Mouse (Mus musculus) myocyte (in vitro differentiated cells): ENCODE results near the gene Asah2. TPM values are rescaled to one million over a fixed set of nuclear protein-coding genes. Genes with fewer than 3 reads are reported as not detected.

Experiments used
- H3K27me3 ChIP-seq: one replicate; pipeline ENCODE4 v1.6.1; 2011; ENCODE audit not compliant: control insufficient read depth, insufficient read depth, insufficient read length
- H3K36me3 ChIP-seq: one replicate; pipeline ENCODE4 v1.6.1; 2011; ENCODE audit not compliant: control insufficient read depth, insufficient read depth
- H3K4me2 ChIP-seq: one replicate; pipeline ENCODE4 v1.6.1; 2011; ENCODE audit warnings: low read depth, control low read depth
- H3K4me3 ChIP-seq: one replicate; pipeline ENCODE4 v1.5.1; 2011; ENCODE audit warnings: mild to moderate bottlenecking, control low read depth, moderate library complexity
- H3K79me2 ChIP-seq: one replicate; pipeline ENCODE4 v1.6.1; 2011; ENCODE audit not compliant: control insufficient read depth, insufficient read depth
- H3ac ChIP-seq: one replicate; pipeline ENCODE4 v1.6.1; 2011; ENCODE audit not compliant: control insufficient read depth, insufficient read length
- CEBPB ChIP-seq: IDR thresholded peaks from 2 replicates; pipeline ENCODE4 v1.6.1; 2011; ENCODE audit warnings: mild to moderate bottlenecking, moderate library complexity; ENCODE audit not compliant: poor library complexity, insufficient read depth, severe bottlenecking
- E2F4 ChIP-seq: IDR thresholded peaks from one replicate; pipeline ENCODE4 v1.6.1; 2011; ENCODE audit warnings: mild to moderate bottlenecking, control low read depth, moderate library complexity; ENCODE audit not compliant: insufficient read depth
- MAX ChIP-seq: IDR thresholded peaks from one replicate; pipeline ENCODE4 v1.6.1; 2011; ENCODE audit warnings: low read depth, mild to moderate bottlenecking, control low read depth
- MYOD1 ChIP-seq, 3 experiments: IDR thresholded peaks; one replicate each; pipeline ENCODE4 v1.6.1; 2011; ENCODE audit warnings: control low read depth in 2 of 3, low read depth in 2 of 3, mild to moderate bottlenecking in 2 of 3, moderate library complexity in 1 of 3; ENCODE audit not compliant: insufficient read length in 2 of 3, control insufficient read depth in 1 of 3
- MYOG ChIP-seq, 3 experiments: IDR thresholded peaks; one replicate each; pipeline ENCODE4 v1.6.1; 2011; ENCODE audit warnings: control low read depth in 2 of 3, low read depth in 2 of 3, mild to moderate bottlenecking in 2 of 3; ENCODE audit not compliant: insufficient read length in 2 of 3, control insufficient read depth in 1 of 3, insufficient read depth in 1 of 3
- POLR2A ChIP-seq: IDR thresholded peaks from one replicate; pipeline ENCODE4 v1.6.1; 2011; ENCODE audit warnings: low read depth, mild to moderate bottlenecking, control low read depth, moderate library complexity; ENCODE audit not compliant: insufficient read length
- POLR2AphosphoS2 ChIP-seq: IDR thresholded peaks from one replicate; pipeline ENCODE4 v1.6.1; 2011; ENCODE audit warnings: low read depth, control low read depth; ENCODE audit not compliant: insufficient read length
- REST ChIP-seq: IDR thresholded peaks from one replicate; pipeline ENCODE4 v1.6.1; 2011; ENCODE audit warnings: mild to moderate bottlenecking, control low read depth, moderate library complexity; ENCODE audit not compliant: insufficient read depth, insufficient read length
- SRF ChIP-seq: IDR thresholded peaks from one replicate; pipeline ENCODE4 v1.6.1; 2011; ENCODE audit warnings: low read depth; ENCODE audit not compliant: control insufficient read depth, insufficient read length
- TCF12 ChIP-seq: IDR thresholded peaks from one replicate; pipeline ENCODE4 v1.6.1; 2011; ENCODE audit warnings: mild to moderate bottlenecking, control low read depth; ENCODE audit not compliant: poor library complexity, insufficient read depth, severe bottlenecking
- TCF3 ChIP-seq: IDR thresholded peaks from one replicate; pipeline ENCODE4 v1.6.1; 2011; ENCODE audit warnings: low read depth, control low read depth; ENCODE audit not compliant: insufficient read length
- USF1 ChIP-seq: IDR thresholded peaks from one replicate; pipeline ENCODE4 v1.6.1; 2011; ENCODE audit warnings: low read depth, mild to moderate bottlenecking, control low read depth, moderate library complexity
- polyA plus RNA-seq: library from polyadenylated mRNA; unstranded; fragments of >200 nt; fragmentation: generic; extraction: Trizol; gene quantifications from one replicate; pipeline ENCODE4 v1.2.1, GENCODE M21; 2012; ENCODE audit warnings: missing spikeins

The Asah2 gene
- polyA plus RNA-seq, 1 experiment, result 1.1 TPM

GRCm38 (mm10) chr19:32032881-32033280, 75.1 kb downstream of the Asah2 start:
- Histone ChIP-seq H3ac (no peak overlapping the region), H3K4me3 (no peak overlapping the region), H3K27me3 (no peaks in the 10 kb centered on the region), H3K79me2 (no peaks in the 10 kb centered on the region), H3K4me2 (no peak overlapping the region), H3K36me3 (no peaks in the 10 kb centered on the region)
- TF ChIP-seq MYOD1 (IDR thresholded peaks at IDR 0.05; ENCODE audit: control insufficient read depth in 1 of 3, insufficient read length in 2 of 3, low read depth in 2 of 3) (no peak), MYOG (IDR thresholded peaks at IDR 0.05; ENCODE audit: control insufficient read depth in 1 of 3, insufficient read depth in 1 of 3, insufficient read length in 2 of 3, low read depth in 2 of 3) (no peak), POLR2AphosphoS2 (no peak), CEBPB (no peak), POLR2A (no peak), USF1 (no peak)

- Histone ChIP-seq H3K4me3 (no peak overlapping the region), H3K36me3 (no peaks in the 10 kb centered on the region), H3K4me2 (no peak overlapping the region), H3ac (no peak overlapping the region), H3K79me2 (no peaks in the 10 kb centered on the region), H3K27me3 (no peaks in the 10 kb centered on the region)
- TF ChIP-seq E2F4 (no peak), TCF3 (no peak), TCF12 (no peak), SRF (no peak), MYOD1 (IDR thresholded peaks at IDR 0.05; ENCODE audit: control insufficient read depth in 1 of 3, insufficient read length in 2 of 3, low read depth in 2 of 3) (no peak), MAX (no peak), POLR2AphosphoS2 (no peak), REST (no peak), CEBPB (no peak), MYOG (IDR thresholded peaks at IDR 0.05; ENCODE audit: control insufficient read depth in 1 of 3, insufficient read depth in 1 of 3, insufficient read length in 2 of 3, low read depth in 2 of 3) (no peak), POLR2A (no peak), USF1 (no peak)
Observed at GRCm38 (mm10) chr19:32030430-32030829, 77.6 kb downstream of the Asah2 start.

GRCm38 (mm10) chr19:32025443-32025842, 82.6 kb downstream of the Asah2 start:
- no peaks in the 10 kb centered on the region for H3K79me2 ChIP-seq
- H3K4me3 ChIP-seq, result no peak overlapping the region
- no peak overlapping the region for H3K4me2 ChIP-seq
- H3K36me3 ChIP-seq, result no peaks in the 10 kb centered on the region
- H3K27me3 ChIP-seq, result no peaks in the 10 kb centered on the region
- TF ChIP-seq REST (no peak), MYOD1 (IDR thresholded peaks at IDR 0.05; ENCODE audit: control insufficient read depth in 1 of 3, insufficient read length in 2 of 3, low read depth in 2 of 3) (no peak), MYOG (IDR thresholded peaks at IDR 0.05; ENCODE audit: control insufficient read depth in 1 of 3, insufficient read depth in 1 of 3, insufficient read length in 2 of 3, low read depth in 2 of 3) (no peak), CEBPB (no peak), MAX (no peak), SRF (no peak), TCF12 (no peak), USF1 (no peak), POLR2AphosphoS2 (no peak), TCF3 (no peak), E2F4 (no peak), POLR2A (no peak)
- no peak overlapping the region for H3ac ChIP-seq

GRCm38 (mm10) chr19:32019722-32020121, 88.3 kb downstream of the Asah2 start:
- H3K79me2 ChIP-seq, result no peaks in the 10 kb centered on the region
- no peaks in the 10 kb centered on the region for H3K27me3 ChIP-seq
- TF ChIP-seq MYOD1 (IDR thresholded peaks at IDR 0.05; ENCODE audit: control insufficient read depth in 1 of 3, insufficient read length in 2 of 3, low read depth in 2 of 3) (no peak), USF1 (no peak), E2F4 (no peak)
- no peaks in the 10 kb centered on the region for H3K36me3 ChIP-seq
- no peak overlapping the region for H3K4me2 ChIP-seq
- no peak overlapping the region for H3ac ChIP-seq
- H3K4me3 ChIP-seq, result no peak overlapping the region

- Histone ChIP-seq H3K36me3 (no peaks in the 10 kb centered on the region), H3ac (no peak overlapping the region), H3K4me2 (no peak overlapping the region), H3K79me2 (no peaks in the 10 kb centered on the region), H3K27me3 (no peaks in the 10 kb centered on the region), H3K4me3 (no peak overlapping the region)
- no peak for TF ChIP-seq MYOG (IDR thresholded peaks at IDR 0.05; ENCODE audit: control insufficient read depth in 1 of 3, insufficient read depth in 1 of 3, insufficient read length in 2 of 3, low read depth in 2 of 3)
- TF ChIP-seq MAX, result no peak
- no peak for TF ChIP-seq TCF12
- no peak for TF ChIP-seq USF1
- no peak for TF ChIP-seq POLR2A
- TF ChIP-seq TCF3, result no peak
- TF ChIP-seq POLR2AphosphoS2, result no peak
- no peak for TF ChIP-seq REST
- no peak for TF ChIP-seq CEBPB
- TF ChIP-seq MYOD1 (IDR thresholded peaks at IDR 0.05; ENCODE audit: control insufficient read depth in 1 of 3, insufficient read length in 2 of 3, low read depth in 2 of 3), result no peak
Observed at GRCm38 (mm10) chr19:32018585-32018984, 89.4 kb downstream of the Asah2 start.
